15 mouse cellular contexts compared by ENCODE assay signal in the genomic region with DNA sequence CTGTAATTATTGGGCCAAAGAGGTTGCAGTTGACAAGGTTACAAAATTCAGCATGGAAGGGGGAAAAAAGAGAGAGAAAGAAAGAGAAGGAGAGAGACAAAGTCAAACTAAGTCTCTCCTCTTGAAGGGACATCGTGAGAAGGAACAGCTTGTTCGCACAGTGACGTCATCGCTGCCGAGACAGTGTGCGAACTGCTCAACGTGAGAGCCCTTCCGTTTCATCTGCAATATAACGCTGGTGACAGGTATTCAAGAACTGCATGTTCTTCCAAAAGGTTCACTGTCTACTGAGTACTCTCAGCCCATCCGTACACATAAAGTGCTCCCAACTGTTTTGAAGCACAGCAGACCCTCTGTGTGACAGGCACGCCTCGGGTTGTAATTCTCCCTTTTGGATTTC. TPM values are rescaled to one million over a fixed set of nuclear protein-coding genes. Genes with fewer than 3 reads are reported as not detected.
DNase-seq lines count a peak whose midpoint lies in the region; ATAC-seq and TF ChIP-seq lines count a peak whose summit lies in the region.
"Had no signal": no experiment of that assay in that cellular context is flagged by ENCODE, and none has a peak within 500 bp of the region (broad histone marks: within the 10 kb centered on the region; RNA-seq: fewer than 3 reads in every experiment).

No protein-coding gene starts in this region.

- no peak overlapping the region for H3K4me3 ChIP-seq in kidney, postnatal 0 days (replicated peaks; ENCODE audit: low read depth, low read length)
- H3K4me3 ChIP-seq in heart, adult 2 months = no peak overlapping the region
- H3K4me3 ChIP-seq in heart, embryonic 13.5 days = peak overlapping the region; percentile 32
- H3K4me3 ChIP-seq: left cerebral cortex, adult 2 months; limb, embryonic 15.5 days; neural tube, embryonic 13.5 days had no signal

- 0 out of 2 replicates have a peak, but pooled peaks cover 3% of the 10 kb centered on the region for H3K4me1 ChIP-seq in kidney, postnatal 0 days (replicated peaks; ENCODE audit: insufficient read depth, low read length)
- H3K4me1 ChIP-seq in heart, adult 2 months (ENCODE audit: control insufficient read depth, insufficient read depth, low read length) = peaks cover 1% of the 10 kb centered on the region
- 0 out of 2 replicates have a peak, but pooled peaks cover 2% of the 10 kb centered on the region for H3K4me1 ChIP-seq in heart, embryonic 13.5 days

- intact Hi-C loops in heart, adult 2 months (cut with DNase I) = no loop called here
- intact Hi-C loops in left cerebral cortex, postnatal 4 days (cut with DNase I) = no loop called here

- no peaks in the 10 kb centered on the region; the same call in 1 of the 2 replicates for H3K79me2 ChIP-seq in heart, adult 2 months (replicated peaks; ENCODE audit: control insufficient read depth, insufficient read depth, low read length)

- H3K4me2 ChIP-seq in kidney, postnatal 0 days (ENCODE audit: low read length) = no peak overlapping the region
- H3K4me2 ChIP-seq in heart, embryonic 13.5 days = peak overlapping the region; percentile 59
- H3K4me2 ChIP-seq: limb, embryonic 15.5 days; neural tube, embryonic 13.5 days had no signal

- no peak overlapping the region for H3K27ac ChIP-seq in kidney, postnatal 0 days
- no peak overlapping the region for H3K27ac ChIP-seq in heart, adult 2 months
- no peak overlapping the region for H3K27ac ChIP-seq in heart, embryonic 13.5 days (replicated peaks)
- H3K27ac ChIP-seq: left cerebral cortex, adult 2 months; limb, embryonic 15.5 days; macrophage; neural tube, embryonic 13.5 days had no signal

- no peak for ATAC-seq in kidney, postnatal 0 days (replicated peaks; ENCODE audit: low FRiP score, low read depth)
- ATAC-seq in heart, embryonic 13.5 days (ENCODE audit: extremely low read depth, insufficient number of reproducible peaks, low FRiP score, low TSS enrichment) = no peak
- ATAC-seq: activated CD4-positive, CD25-positive, alpha-beta regulatory T cell, adult 4 months had no signal

- TF ChIP-seq POLR2A in heart, adult 2 months (IDR thresholded peaks at IDR 0.05; ENCODE audit: insufficient read depth, low read depth, low read length) = no peak

- TF ChIP-seq EP300 in heart, adult 2 months (IDR thresholded peaks at IDR 0.05; ENCODE audit: insufficient read depth, low read depth, low read length) = 0 out of 2 replicates have a peak, but pooled peaks have one; percentile 11

- H3K9ac ChIP-seq in kidney, postnatal 0 days (ENCODE audit: low read depth, low read length) = no peak overlapping the region
- no peak overlapping the region for H3K9ac ChIP-seq in heart, adult 2 months (ENCODE audit: low read depth, low read length)
- no peak overlapping the region for H3K9ac ChIP-seq in heart, embryonic 13.5 days
- H3K9ac ChIP-seq: limb, embryonic 15.5 days; neural tube, embryonic 13.5 days had no signal

- 71% methylated on average over 12 of the region's 12 CpGs for WGBS in kidney, postnatal 0 days
- 52% methylated on average over 12 of the region's 12 CpGs for WGBS in heart, adult 2 months
- 45% methylated on average over 12 of the region's 12 CpGs for WGBS in heart, embryonic 13.5 days

- TF ChIP-seq CTCF in kidney, postnatal 0 days (IDR thresholded peaks at IDR 0.05; ENCODE audit: low read depth) = no peak
- TF ChIP-seq CTCF in heart, adult 2 months (IDR thresholded peaks at IDR 0.05) = no peak

- no peaks in the 10 kb centered on the region for H3K9me3 ChIP-seq in kidney, postnatal 0 days (replicated peaks; ENCODE audit: low read length)
- no peaks in the 10 kb centered on the region for H3K9me3 ChIP-seq in heart, embryonic 13.5 days
- H3K9me3 ChIP-seq: limb, embryonic 15.5 days; neural tube, embryonic 13.5 days had no signal

- no peaks in the 10 kb centered on the region for H3K36me3 ChIP-seq in kidney, postnatal 0 days (ENCODE audit: insufficient read depth, low read length)
- H3K36me3 ChIP-seq in heart, adult 2 months (ENCODE audit: control insufficient read depth, insufficient read depth, low read length) = no peaks in the 10 kb centered on the region
- no peaks in the 10 kb centered on the region for H3K36me3 ChIP-seq in heart, embryonic 13.5 days
- H3K36me3 ChIP-seq: limb, embryonic 15.5 days; neural tube, embryonic 13.5 days had no signal

- no peaks in the 10 kb centered on the region for H3K27me3 ChIP-seq in kidney, postnatal 0 days (ENCODE audit: insufficient read depth, low read length)
- no peaks in the 10 kb centered on the region for H3K27me3 ChIP-seq in heart, adult 2 months (ENCODE audit: control insufficient read depth, insufficient read depth, low read length)
- no peaks in the 10 kb centered on the region for H3K27me3 ChIP-seq in heart, embryonic 13.5 days (replicated peaks)
- H3K27me3 ChIP-seq: limb, embryonic 15.5 days; neural tube, embryonic 13.5 days had no signal

- peak; percentile 19 for DNase-seq in kidney, postnatal 0 days (ENCODE audit: low spot score)
- no peak for DNase-seq in kidney, adult 11 months
- DNase-seq in heart, adult 2 months = peak; percentile 30 to 32
- peak; percentile 31 for DNase-seq in lung, postnatal 10 days
- no peak for DNase-seq in left cerebral cortex, postnatal 4 days
- DNase-seq in cerebellum, adult 18-20 months = no peak
- DNase-seq: cerebellum, adult 8-10 months; retina, postnatal 1 day; thymus, postnatal 14 days had no signal

RNA-seq across cellular contexts. Expression of a gene that starts 59.4 kb away (rescaled TPM):
- 87.8 and 98.4 TPM in 2 replicates for polyA plus RNA-seq in kidney, postnatal 0 days (2015; fragmentation: Nextera tagmentation; extraction: Ambion mirVana)
- total RNA-seq in heart, adult 2 months (2021) = 10 to 100 TPM; 26.5 to 34.3 TPM
- polyA plus RNA-seq in heart, adult 2 months (2012; rRNA removed) = 16.4 and 25.4 TPM in 2 replicates
- polyA plus RNA-seq in heart, embryonic 13.5 days (2015; fragmentation: Nextera tagmentation; extraction: Ambion mirVana) = 47.9 and 48.3 TPM in 2 replicates
- 10 to 100 TPM; 21.8 to 24.9 TPM for total RNA-seq in left cerebral cortex, postnatal 4 days (2021)

Comparison
In these comparisons a context has a peak if more than half of its experiments do, and no peak if none do; other contexts are left out.
1. DNase-seq: peak in kidney, postnatal 0 days (single experiment), heart, adult 2 months (2 of 2) and lung, postnatal 10 days (single experiment); none in kidney, adult 11 months (single experiment), left cerebral cortex, postnatal 4 days (single experiment) and cerebellum, adult 18-20 months (0 of 2).